Mouse (Mus musculus) MEL (cell line): ENCODE measurements at regions not wholly inside any gene's neighbourhood (a gene's known extent, or its start where the extent isn't known, plus 50 kb on each side); places are given as distances from the start of the nearest gene placed in this dataset.

ENCODE experiments used
- DNase-seq: peaks from one replicate; pipeline ENCODE4 v3.0.0; 2011; ENCODE audit warnings: low read depth, low spot score
- H3K27ac ChIP-seq: 2 replicates; pipeline ENCODE4 v1.5.1; 2012; ENCODE audit warnings: low read depth, mild to moderate bottlenecking, control low read depth, low read length, moderate library complexity; ENCODE audit not compliant: control insufficient read depth
- H3K27me3 ChIP-seq, 2 experiments: fragments of 150-350 bp in 1 of 2; sonication (generic) in 1 of 2; 2 replicates each; pipeline ENCODE4 v1.6.1; 2012; ENCODE audit warnings: low read length in 2 of 2, mild to moderate bottlenecking in 2 of 2, improper control_type of control experiment in 1 of 2, moderate library complexity in 1 of 2; ENCODE audit not compliant: insufficient read depth in 2 of 2, control insufficient read depth in 1 of 2
- H3K36me3 ChIP-seq, 2 experiments: 2 replicates each; pipeline ENCODE4 v1.6.1; 2012 to 2014; ENCODE audit warnings: low read length in 2 of 2, improper control_type of control experiment in 1 of 2, inconsistent platforms in 1 of 2, mild to moderate bottlenecking in 1 of 2; ENCODE audit not compliant: insufficient read depth in 2 of 2, control insufficient read depth in 1 of 2
- H3K4me1 ChIP-seq, 2 experiments: fragments of 150-350 bp in 1 of 2; sonication (generic) in 1 of 2; 2 replicates each; pipeline ENCODE4 v1.6.1; 2012; ENCODE audit warnings: low read length in 2 of 2, improper control_type of control experiment in 1 of 2, mild to moderate bottlenecking in 1 of 2; ENCODE audit not compliant: insufficient read depth in 2 of 2, control insufficient read depth in 1 of 2
- H3K4me3 ChIP-seq, 2 experiments: fragments of 150-350 bp in 1 of 2; sonication (generic) in 1 of 2; 2 replicates each; pipeline ENCODE4 v1.5.1; 2012; ENCODE audit warnings: low read depth in 2 of 2, low read length in 2 of 2, mild to moderate bottlenecking in 2 of 2, moderate library complexity in 2 of 2, control low read depth in 1 of 2, improper control_type of control experiment in 1 of 2; ENCODE audit not compliant: control insufficient read depth in 1 of 2, insufficient read depth in 1 of 2
- H3K79me2 ChIP-seq: 2 replicates; pipeline ENCODE4 v1.6.1; 2012; ENCODE audit warnings: mild to moderate bottlenecking, low read length, moderate library complexity; ENCODE audit not compliant: control insufficient read depth, poor library complexity, insufficient read depth
- H3K9ac ChIP-seq: 2 replicates; pipeline ENCODE4 v1.6.1; 2012; ENCODE audit warnings: low read depth, mild to moderate bottlenecking, control low read depth, low read length, moderate library complexity; ENCODE audit not compliant: control insufficient read depth, poor library complexity, severe bottlenecking
- H3K9me3 ChIP-seq: fragments of 150-350 bp; sonication (generic); replicated peaks from 2 replicates; pipeline ENCODE4 v1.6.1; 2012; ENCODE audit warnings: mild to moderate bottlenecking, low read length, improper control_type of control experiment, moderate library complexity; ENCODE audit not compliant: insufficient read depth
- CHD1 ChIP-seq: IDR thresholded peaks from 2 replicates; pipeline ENCODE4 v1.6.1; 2012; ENCODE audit warnings: low read depth, mild to moderate bottlenecking, inconsistent platforms, low read length, improper control_type of control experiment
- CTCF ChIP-seq, 3 experiments: IDR thresholded peaks in 2 of 3; conservative IDR thresholded peaks in 1 of 3; 2 replicates each; pipeline ENCODE4 v1.5.1; 2011 to 2012; ENCODE audit warnings: low read length in 3 of 3, low read depth in 2 of 3, mild to moderate bottlenecking in 2 of 3, improper control_type of control experiment in 1 of 3, inconsistent platforms in 1 of 3, mixed read lengths in 1 of 3, moderate library complexity in 1 of 3; ENCODE audit not compliant: control insufficient read depth in 1 of 3, insufficient read depth in 1 of 3, poor library complexity in 1 of 3, severe bottlenecking in 1 of 3
- ELF1 ChIP-seq: IDR thresholded peaks from 2 replicates; pipeline ENCODE4 v1.6.1; 2014; ENCODE audit warnings: low read depth, mild to moderate bottlenecking, inconsistent platforms, low read length, improper control_type of control experiment, moderate library complexity
- EP300 ChIP-seq, 2 experiments: IDR thresholded peaks; 2 replicates each; pipeline ENCODE4 v1.6.1; 2011; ENCODE audit warnings: improper control_type of control experiment in 2 of 2, low read length in 2 of 2, low read depth in 1 of 2, mild to moderate bottlenecking in 1 of 2
- ETS1 ChIP-seq: IDR thresholded peaks from 2 replicates; pipeline ENCODE4 v1.6.1; 2012; ENCODE audit warnings: low read depth, mild to moderate bottlenecking, inconsistent platforms, low read length, improper control_type of control experiment, moderate library complexity
- HCFC1 ChIP-seq: IDR thresholded peaks from 2 replicates; pipeline ENCODE4 v1.6.1; 2012; ENCODE audit warnings: low read depth, mild to moderate bottlenecking, inconsistent platforms, low read length, improper control_type of control experiment, moderate library complexity
- JUND ChIP-seq: IDR thresholded peaks from 2 replicates; pipeline ENCODE4 v1.6.1; 2011; ENCODE audit warnings: low read depth, mild to moderate bottlenecking, improper control_type of control experiment, low read length
- MAFK ChIP-seq: IDR thresholded peaks from 2 replicates; pipeline ENCODE4 v1.6.1; 2011; ENCODE audit warnings: low read depth, mild to moderate bottlenecking, low read length, improper control_type of control experiment, borderline replicate concordance
- MAX ChIP-seq: IDR thresholded peaks from 2 replicates; pipeline ENCODE4 v1.6.1; 2011; ENCODE audit warnings: low read length, improper control_type of control experiment
- MAZ ChIP-seq: IDR thresholded peaks from 2 replicates; pipeline ENCODE4 v1.6.1; 2012; ENCODE audit warnings: low read depth, mild to moderate bottlenecking, inconsistent platforms, low read length, improper control_type of control experiment
- MEF2A ChIP-seq: IDR thresholded peaks from 2 replicates; pipeline ENCODE4 v1.6.1; 2014; ENCODE audit warnings: low read depth, mild to moderate bottlenecking, inconsistent platforms, low read length, improper control_type of control experiment; ENCODE audit not compliant: poor library complexity, insufficient replicate concordance, severe bottlenecking; ENCODE audit errors: extremely low read depth
- MYB ChIP-seq: IDR thresholded peaks from 2 replicates; pipeline ENCODE4 v1.6.1; 2011; ENCODE audit warnings: mild to moderate bottlenecking, low read depth, low read length, improper control_type of control experiment
- MYC ChIP-seq: IDR thresholded peaks from 2 replicates; pipeline ENCODE4 v1.6.1; 2011; ENCODE audit warnings: low read depth, mild to moderate bottlenecking, low read length, improper control_type of control experiment, moderate library complexity
- NELFE ChIP-seq: IDR thresholded peaks from 2 replicates; pipeline ENCODE4 v1.6.1; 2011; ENCODE audit warnings: low read depth, low read length, improper control_type of control experiment
- POLR2A ChIP-seq, 2 experiments: IDR thresholded peaks; 2 replicates each; pipeline ENCODE4 v1.6.1; 2011 to 2012; ENCODE audit warnings: low read length in 2 of 2, mild to moderate bottlenecking in 2 of 2, control low read depth in 1 of 2, improper control_type of control experiment in 1 of 2, low read depth in 1 of 2, moderate library complexity in 1 of 2; ENCODE audit not compliant: control insufficient read depth in 1 of 2, insufficient read depth in 1 of 2, poor library complexity in 1 of 2
- POLR2AphosphoS2 ChIP-seq: IDR thresholded peaks from 2 replicates; pipeline ENCODE4 v1.6.1; 2011; ENCODE audit warnings: low read length, improper control_type of control experiment
- POLR2AphosphoS5 ChIP-seq: IDR thresholded peaks from 2 replicates; pipeline ENCODE4 v1.6.1; 2012; ENCODE audit warnings: low read depth, borderline replicate concordance, mild to moderate bottlenecking, inconsistent platforms, low read length, moderate library complexity, mixed read lengths
- RAD21 ChIP-seq: IDR thresholded peaks from 2 replicates; pipeline ENCODE4 v1.6.1; 2011; ENCODE audit warnings: mild to moderate bottlenecking, low read depth, low read length, improper control_type of control experiment
- TAL1 ChIP-seq: IDR thresholded peaks from 2 replicates; pipeline ENCODE4 v1.6.1; 2012; ENCODE audit warnings: mild to moderate bottlenecking, inconsistent platforms, low read length, moderate library complexity, mixed read lengths
- TBP ChIP-seq: IDR thresholded peaks from 2 replicates; pipeline ENCODE4 v1.8.0; 2011; ENCODE audit warnings: low read depth, low read length, improper control_type of control experiment
- TCF12 ChIP-seq: IDR thresholded peaks from 2 replicates; pipeline ENCODE4 v1.6.1; 2014; ENCODE audit warnings: low read depth, mild to moderate bottlenecking, inconsistent platforms, low read length, improper control_type of control experiment, moderate library complexity
- USF1 ChIP-seq: IDR thresholded peaks from 2 replicates; pipeline ENCODE4 v1.6.1; 2014; ENCODE audit warnings: low read depth, mild to moderate bottlenecking, inconsistent platforms, low read length, improper control_type of control experiment, moderate library complexity
- USF2 ChIP-seq, 2 experiments: IDR thresholded peaks; 2 replicates each; pipeline ENCODE4 v1.6.1; 2011 to 2012; ENCODE audit warnings: improper control_type of control experiment in 2 of 2, low read length in 2 of 2, borderline replicate concordance in 1 of 2, inconsistent platforms in 1 of 2, low read depth in 1 of 2, mild to moderate bottlenecking in 1 of 2; ENCODE audit not compliant: insufficient read depth in 1 of 2
- ZC3H11A ChIP-seq: IDR thresholded peaks from 2 replicates; pipeline ENCODE4 v1.6.1; 2012; ENCODE audit warnings: low read depth, mild to moderate bottlenecking, inconsistent platforms, low read length, improper control_type of control experiment
- ZNF384 ChIP-seq: IDR thresholded peaks from 2 replicates; pipeline ENCODE4 v1.6.1; 2012; ENCODE audit warnings: low read depth, mild to moderate bottlenecking, inconsistent platforms, low read length, improper control_type of control experiment

- Histone ChIP-seq H3K27ac (no peak overlapping the region), H3K4me3 (no peak overlapping the region), H3K9ac (no peak overlapping the region), H3K4me1 (no peaks in the 10 kb centered on the region), H3K27me3 (no peaks in the 10 kb centered on the region), H3K79me2 (no peaks in the 10 kb centered on the region), H3K36me3 (no peaks in the 10 kb centered on the region), H3K9me3 (no peaks in the 10 kb centered on the region)
- no peak for TF ChIP-seq ELF1
- TF ChIP-seq POLR2AphosphoS2, result no peak
- TF ChIP-seq JUND, result no peak
- no peak for TF ChIP-seq CHD1
- no peak for TF ChIP-seq CTCF (IDR thresholded peaks at IDR 0.05 in 2 of 3, conservative IDR thresholded peaks at IDR 0.05 in 1 of 3; ENCODE audit: control insufficient read depth in 1 of 3, insufficient read depth in 1 of 3, low read depth in 2 of 3, low read length in 3 of 3, poor library complexity in 1 of 3, severe bottlenecking in 1 of 3)
- TF ChIP-seq NELFE, result no peak
- TF ChIP-seq HCFC1, result no peak
- TF ChIP-seq MAFK, result no peak
- no peak for TF ChIP-seq TAL1
- no peak for TF ChIP-seq ETS1
- no peak for TF ChIP-seq MAX
- TF ChIP-seq USF2 (IDR thresholded peaks at IDR 0.05; ENCODE audit: borderline replicate concordance in 1 of 2, insufficient read depth in 1 of 2, low read depth in 1 of 2, low read length in 2 of 2), result no peak
- no peak for TF ChIP-seq ZNF384
- no peak for TF ChIP-seq TBP
- TF ChIP-seq MYB, result no peak
- TF ChIP-seq MYC, result no peak
- DNase-seq, result no peak
These were observed 195.4 kb upstream of the Irx3 start for GRCm38 (mm10) chr8:91997023-91997891.

GRCm38 (mm10) chr8:91996305-91997022 lies 194.6 kb upstream of the Irx3 start:
- Histone ChIP-seq H3K9ac (no peak overlapping the region), H3K36me3 (no peaks in the 10 kb centered on the region), H3K4me1 (no peaks in the 10 kb centered on the region), H3K27me3 (no peaks in the 10 kb centered on the region), H3K27ac (no peak overlapping the region), H3K4me3 (no peak overlapping the region), H3K9me3 (no peaks in the 10 kb centered on the region), H3K79me2 (no peaks in the 10 kb centered on the region)
- no peak for DNase-seq
- TF ChIP-seq EP300 (IDR thresholded peaks at IDR 0.05; ENCODE audit: low read depth in 1 of 2, low read length in 2 of 2) (no peak), TCF12 (no peak), USF2 (IDR thresholded peaks at IDR 0.05; ENCODE audit: borderline replicate concordance in 1 of 2, insufficient read depth in 1 of 2, low read depth in 1 of 2, low read length in 2 of 2) (no peak), ZC3H11A (no peak), HCFC1 (no peak), USF1 (no peak), RAD21 (no peak), MAX (no peak), POLR2AphosphoS5 (no peak), POLR2AphosphoS2 (no peak), MYB (no peak), MEF2A (no peak), MAZ (no peak), POLR2A (IDR thresholded peaks at IDR 0.05; ENCODE audit: control insufficient read depth in 1 of 2, insufficient read depth in 1 of 2, low read depth in 1 of 2, low read length in 2 of 2, poor library complexity in 1 of 2) (no peak)
